Mouse (Mus musculus) embryo, embryonic 11.5 days (tissue): ENCODE measurements around the gene C1galt1.

ENCODE experiments used
- DNase-seq: peaks from one replicate; pipeline ENCODE4 v3.0.0-alpha.2; 2012; ENCODE audit warnings: low read depth, low spot score

C1galt1 gene

DNA sequence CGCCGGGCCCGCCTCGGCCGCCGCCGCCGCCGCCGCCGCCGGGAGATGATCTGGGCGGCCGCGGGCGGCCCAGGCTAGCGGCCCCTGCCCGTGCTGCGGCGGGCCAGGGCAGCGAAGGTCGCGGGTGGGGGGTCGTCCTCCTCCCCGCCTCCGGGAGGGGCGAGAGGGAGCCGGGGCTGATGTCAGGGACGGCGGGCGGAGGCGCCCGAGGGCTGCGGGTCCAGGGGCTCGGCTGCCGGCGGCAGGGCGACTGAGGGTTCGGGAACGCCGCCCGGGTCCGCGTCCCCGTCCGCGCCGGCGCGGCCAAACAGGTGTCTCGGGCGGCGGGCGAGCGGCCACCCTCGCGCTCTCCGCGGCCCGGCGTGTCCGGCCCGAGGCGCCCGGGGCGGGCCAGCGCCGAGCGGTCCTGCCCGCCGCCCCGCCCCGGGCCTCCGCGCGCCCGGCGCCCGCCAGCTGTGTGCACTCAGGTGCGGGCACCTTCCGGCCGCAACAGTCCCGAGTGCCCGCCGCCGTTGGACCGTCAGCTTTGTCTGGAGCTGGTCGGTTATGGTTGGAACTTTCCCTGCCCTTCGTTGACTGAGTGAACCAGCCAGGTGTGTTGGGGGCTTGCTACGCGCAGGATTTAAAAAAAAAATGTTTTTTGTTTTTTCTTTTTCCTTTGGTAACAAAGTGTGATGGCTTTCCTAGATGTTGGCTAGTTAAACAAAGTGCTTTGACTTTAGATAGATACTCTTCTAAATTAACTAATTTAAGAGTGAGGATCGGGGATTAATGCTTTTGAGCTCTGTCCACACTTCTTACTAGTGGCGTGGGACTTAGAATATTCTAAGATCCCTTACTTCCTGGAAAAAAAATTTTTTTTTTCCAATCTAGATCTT lies at the start of gene C1galt1:
C1galt1 (plus strand) TSS at position 41 of the 878 bp plus-strand sequence.
- DNase-seq, result no peak

DNA sequence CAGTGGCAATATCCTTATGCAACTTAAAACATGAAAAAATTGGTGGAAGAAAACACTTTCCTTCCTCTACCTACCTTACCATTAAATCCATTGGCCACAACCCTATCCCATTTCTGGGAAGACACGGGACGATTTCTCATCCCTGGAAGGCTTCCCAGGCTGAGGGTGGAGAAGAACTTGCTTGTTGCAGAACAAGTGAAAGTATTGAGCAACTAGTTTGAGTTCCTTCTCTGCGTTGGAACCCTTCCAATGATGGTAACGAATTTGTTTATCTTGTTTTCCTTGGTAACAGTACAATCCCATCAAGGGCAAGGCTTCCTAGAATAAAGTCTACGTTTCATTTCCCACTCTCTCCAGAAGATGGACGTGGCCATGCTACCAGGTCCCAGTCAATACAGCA lies 44.7 kb upstream of the C1galt1 start:
- DNase-seq, result no peak

DNA sequence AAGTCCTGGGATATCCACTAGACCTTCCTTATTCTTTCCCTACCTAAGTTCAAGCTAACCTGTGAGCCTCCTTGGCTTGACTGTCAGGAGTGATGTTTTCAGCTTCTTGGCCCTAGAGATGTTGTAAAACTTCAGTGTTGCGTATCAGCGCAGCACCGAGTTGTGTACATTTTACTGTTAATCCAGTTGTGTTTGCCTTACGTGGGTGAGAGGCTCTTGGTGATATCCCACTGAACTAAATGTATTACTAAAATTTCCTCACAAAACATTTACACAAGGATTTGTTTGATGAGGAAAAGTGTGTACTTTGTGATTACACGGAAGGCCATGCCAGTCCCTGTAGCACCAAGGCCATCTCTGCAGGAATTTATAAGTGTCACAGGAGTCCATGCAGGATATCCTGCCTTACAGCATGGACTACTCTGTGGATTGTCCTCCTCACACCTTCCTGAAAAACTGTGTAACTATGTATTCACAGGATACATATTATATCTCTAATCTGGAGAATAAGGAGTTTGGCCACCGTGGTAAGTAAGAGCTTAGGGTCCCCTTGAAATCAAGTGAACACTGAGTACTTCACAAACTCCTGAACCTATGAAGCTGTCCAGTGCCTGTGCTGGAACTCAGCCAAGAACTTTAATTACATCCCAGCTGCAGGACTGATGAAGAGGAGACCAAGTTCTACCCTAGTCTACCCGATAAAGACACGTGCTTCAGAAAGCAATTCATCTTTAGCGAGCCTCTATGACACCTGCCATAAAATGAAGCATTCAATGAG lies 40.7 kb upstream of the C1galt1 start:
- no peak for DNase-seq

DNA sequence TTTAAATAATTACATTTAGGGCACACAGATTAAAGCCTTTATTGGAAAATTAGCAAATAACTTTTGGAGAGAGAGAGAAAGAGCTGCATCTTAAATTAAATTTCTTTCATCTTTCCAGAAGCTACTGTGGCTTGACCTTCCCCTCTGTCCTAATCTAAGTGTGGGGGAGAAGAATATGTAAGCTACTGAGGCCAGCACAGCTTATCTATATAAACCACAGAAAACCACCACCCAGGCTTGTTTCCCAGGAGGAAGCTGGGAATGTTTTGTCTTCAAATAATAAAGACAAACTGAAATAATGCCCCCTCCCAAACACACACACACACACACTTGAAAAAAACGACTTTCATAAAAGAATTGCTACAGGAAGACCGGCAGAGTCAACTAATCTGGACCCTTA lies 30.5 kb upstream of the C1galt1 start:
- DNase-seq, result no peak

DNA sequence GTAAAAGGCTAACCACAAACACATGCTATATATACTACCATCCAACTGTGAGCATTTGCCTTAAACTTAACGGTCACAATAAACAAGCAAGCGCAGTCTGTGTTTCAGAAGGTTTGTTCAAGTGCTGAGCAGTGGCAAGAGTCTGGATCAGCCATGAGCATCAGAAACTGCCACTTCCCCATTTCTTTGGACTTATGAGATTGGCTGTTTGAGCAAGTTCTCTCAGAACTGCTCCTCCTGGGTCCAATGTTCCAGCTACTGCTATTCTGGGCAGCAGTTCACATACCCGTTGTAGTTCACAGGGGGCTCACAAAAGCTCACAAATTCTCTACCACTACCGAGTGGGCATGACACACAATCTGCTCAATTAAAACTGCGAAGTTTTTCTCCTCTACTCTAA lies 28.4 kb upstream of the C1galt1 start:
- no peak for DNase-seq

DNA sequence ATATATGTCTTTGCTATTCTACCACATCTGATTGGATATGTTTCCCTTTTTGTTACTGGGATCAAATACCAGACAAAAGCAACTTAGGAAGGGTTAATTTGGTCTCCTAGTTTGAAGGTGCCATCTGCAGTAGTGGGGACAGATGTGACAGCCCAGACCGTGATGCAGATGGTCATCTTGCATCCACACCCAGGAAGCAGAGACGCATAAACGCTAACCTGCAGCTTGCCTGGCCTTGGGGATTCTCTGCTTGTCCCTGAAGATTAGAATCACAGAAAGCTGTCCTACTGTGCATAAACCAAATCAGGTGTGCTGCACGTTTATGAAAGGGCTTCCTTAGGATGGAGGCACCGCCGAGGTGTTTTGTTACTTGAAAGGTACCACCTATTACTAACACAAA lies 22.0 kb upstream of the C1galt1 start:
- no peak for DNase-seq

DNA sequence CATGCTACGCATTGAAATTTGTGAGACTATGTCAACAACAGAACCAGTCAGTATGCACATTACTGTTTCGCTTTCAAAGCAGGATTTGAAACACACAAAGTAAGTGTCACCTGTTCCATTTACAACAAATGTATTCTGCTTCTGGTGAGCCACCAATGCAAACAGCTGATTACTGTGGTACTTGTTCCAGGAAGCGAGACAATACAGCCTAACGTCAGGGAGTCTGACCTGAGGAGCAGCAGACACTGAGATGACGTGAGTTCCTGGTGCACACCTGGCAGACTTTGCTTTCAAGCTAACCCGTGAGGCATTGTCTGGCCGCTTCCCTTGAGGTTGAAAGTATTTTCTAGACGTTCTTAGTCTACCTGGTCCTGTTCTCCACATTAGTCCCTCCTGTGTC lies 13.8 kb upstream of the C1galt1 start:
- DNase-seq, result no peak

DNA sequence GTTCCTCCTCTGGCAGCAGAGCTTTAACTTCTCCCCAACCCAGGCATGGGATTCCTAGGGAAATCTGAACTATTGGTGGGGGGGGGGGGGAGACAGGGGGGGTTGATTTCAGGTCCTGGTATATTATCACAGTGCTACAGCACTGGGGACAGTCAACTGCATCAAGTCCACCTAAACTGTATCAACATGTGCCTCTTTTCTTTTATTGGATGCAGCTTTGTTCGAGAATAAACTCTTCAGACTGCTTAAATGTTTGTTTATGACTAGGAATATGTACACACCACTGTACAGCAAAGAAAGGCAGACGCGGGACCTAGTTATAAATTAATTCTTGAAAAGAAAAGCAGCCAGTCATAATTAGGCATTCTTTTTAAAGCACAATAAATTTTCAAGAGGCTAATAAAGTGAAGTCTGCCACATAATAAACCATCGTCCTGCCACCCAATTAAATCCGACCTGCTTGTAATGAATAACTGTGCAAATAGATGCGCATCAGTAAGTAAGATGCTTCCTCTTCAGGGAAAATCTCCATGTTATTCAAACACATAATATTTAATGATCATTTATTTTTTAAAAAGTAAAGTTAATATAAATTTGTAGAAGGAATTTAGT lies 12.0 kb upstream of the C1galt1 start:
- no peak for DNase-seq

DNA sequence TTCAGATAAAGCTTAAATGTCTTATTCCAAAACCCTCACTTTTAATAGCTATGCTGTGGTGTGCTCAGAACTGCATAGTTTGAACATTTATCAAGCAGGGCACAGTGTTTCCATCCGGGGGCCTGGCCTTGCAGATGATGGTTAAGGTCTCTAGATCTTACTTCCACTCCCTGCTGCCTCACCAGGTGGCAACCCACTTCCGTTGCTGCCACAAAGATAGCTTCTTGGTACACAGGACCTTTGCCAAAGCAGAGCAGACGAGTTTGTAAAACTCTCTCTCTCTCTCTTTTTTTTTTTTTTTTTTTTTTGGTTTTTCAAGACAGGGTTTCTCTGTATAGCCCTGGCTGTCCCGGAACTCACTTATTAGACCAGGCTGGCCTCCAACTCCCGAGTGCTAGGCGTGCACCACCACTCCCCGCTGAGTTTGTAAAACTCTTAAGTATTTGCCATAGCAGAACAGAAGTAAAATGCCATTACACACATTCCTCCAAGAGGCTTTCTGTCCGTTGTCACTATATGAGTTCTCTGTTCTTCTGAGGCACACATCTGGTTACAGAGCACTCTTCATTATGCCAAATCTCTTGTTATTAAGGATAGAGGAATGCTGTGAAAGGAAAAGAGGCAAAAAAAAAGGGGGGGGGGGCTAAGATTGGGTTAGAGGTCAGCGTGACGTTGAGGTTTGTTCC lies 773 bp upstream of the C1galt1 start:
- no peak for DNase-seq

DNA sequence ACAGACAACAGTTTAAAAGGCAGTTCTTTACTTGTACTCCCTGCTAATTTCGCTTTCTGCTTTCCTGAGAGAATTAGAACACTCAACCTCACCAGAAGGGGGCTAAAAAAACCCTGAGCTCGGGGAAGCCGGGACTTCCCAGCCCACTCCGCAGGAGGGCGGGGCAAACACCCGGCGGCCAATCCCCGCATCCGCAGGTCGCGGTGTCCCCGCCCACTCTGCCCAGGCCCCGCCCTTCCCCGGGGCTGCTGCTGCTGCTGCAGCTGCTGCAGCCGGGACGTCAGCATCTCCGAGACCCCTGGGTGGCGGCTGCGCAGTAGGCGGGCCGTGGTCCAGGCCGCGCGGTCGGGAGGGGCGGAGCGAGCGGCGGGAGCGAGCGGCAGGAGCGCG lies 235 bp upstream of the C1galt1 start:
- DNase-seq, result peak; percentile 94

DNA sequence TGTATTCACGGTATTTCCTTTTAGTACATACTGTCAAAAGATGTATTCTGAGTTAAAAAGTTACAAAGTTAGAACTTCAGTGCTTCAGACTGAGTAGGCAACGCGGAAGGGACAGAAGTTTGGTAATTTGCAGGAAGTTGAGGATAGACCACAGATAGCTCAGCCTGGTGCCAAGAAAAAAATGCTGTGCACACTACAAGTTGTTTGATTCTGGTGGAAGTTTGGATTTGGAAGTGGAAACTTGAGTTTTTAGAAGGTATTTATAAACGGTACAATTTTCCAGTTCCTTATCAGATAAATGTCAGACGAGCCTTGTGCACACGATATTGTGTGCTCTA lies 1.0 kb downstream of the C1galt1 start:
- no peak for DNase-seq

DNA sequence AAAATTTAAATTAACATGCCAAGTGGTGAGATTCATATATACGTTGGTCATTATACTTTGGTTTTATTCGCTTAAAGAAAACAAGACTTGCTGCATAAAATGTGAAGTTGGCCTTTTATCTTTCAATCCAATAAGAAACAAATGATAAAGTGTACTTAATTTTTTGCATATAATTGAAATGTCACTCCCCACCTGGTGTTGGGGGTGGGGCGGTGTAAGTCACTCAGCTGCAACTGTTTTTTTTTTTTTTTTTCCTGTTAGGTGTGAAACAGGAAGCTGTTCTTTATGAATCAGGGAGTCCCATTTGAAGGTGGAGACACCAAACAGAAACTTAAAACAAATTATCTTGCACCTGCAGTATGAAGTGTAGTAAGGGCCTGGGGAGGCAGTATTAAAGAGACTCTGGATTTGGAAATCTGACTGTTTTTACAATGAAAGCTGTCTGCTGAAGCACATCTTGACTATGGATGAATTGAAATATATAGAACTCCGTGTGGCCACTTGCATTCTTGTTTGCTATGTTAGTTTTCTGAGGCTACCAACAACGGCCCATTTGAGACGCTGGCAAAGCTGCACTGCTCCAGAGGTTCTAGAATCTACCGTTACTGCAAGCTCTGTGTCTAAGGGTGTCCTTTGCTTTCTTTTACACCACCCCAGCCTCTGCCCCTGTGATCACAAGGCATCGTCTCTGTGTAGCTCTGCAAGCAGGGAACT lies 2.2 kb downstream of the C1galt1 start:
- DNase-seq, result no peak

DNA sequence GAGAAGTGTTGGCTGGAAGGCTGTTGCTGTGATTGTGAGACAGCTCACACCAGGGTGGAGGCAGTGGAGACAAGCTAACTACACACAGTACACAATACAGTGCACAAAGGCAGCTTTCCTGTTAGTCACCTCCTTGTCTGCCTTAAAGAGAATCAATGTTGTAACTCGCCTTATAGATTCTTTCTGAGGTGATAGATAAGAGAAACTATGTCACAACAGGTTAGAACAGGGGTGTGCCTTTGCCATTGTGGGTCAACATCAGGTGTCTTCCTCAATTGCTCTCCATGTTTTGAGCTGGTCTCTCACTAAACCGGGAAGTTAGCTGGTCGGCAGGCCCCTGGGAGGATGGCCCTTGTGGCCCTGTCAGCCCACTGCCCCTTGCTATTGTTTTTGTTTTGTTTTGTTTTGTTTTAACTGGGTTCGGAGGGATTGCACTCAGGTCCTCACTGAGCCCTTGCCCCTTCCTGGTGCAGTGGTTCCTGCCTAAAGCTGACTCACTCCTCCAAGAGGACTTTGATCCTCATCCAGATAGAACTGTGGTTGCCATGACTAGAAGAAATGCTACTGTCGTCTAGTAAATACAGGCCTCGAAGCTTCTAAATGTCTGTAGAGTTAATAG lies 3.4 kb downstream of the C1galt1 start:
- no peak for DNase-seq

DNA sequence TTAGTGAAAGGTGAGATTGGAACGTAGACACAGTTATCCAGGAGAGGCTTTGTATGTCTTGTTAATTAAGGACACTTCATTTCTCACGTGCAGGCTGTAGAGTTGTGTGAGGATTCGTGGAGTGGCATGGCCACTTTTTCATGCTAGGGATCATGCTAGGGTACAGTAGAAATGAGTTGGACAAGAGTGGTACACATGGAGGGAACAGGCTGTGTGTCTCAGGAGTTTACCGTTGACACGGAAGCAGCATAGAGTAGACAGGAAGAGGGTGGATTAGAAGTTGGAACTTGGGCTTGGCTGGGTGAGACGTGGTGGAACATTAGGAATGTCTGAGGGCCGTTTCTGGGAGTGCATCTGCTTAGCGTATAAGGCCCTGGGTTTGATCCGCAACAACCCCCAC lies 4.1 kb downstream of the C1galt1 start:
- no peak for DNase-seq

DNA sequence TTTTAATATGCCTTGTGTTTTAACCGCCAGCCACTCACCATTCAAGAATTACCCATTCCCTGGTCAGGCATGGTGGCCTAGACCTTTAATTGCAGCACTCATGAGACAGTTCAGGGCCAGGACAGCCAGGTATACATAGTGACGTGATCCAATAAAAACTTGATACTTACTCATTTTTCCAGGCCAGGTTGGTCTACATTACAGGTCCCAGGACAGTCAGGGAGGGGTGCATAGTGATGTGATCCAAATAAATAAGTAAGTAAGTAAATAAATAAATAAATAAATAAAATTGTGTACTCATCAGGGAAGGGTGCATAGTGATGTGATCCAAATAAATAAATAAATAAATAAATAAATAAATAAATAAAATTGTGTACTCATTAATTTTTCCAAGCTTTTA lies 6.4 kb downstream of the C1galt1 start:
- no peak for DNase-seq

DNA sequence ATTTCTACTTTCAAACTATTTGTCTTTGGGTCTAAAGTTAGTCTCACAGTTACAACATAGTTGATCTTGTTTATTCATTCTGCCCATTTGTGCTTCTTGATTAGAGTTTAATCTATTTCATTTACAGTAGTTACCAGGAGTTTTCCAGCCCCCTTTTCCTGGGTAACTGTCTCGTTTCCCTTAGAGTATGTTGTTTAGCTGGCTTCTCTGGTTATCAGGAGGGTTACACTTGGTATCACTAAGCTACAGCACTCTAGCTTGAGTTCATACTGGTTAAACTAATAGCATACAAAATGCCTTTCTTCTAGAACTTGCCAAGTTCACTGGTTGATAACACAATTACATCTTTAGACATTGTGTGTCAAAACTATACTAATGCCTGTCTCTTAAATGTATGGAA lies 8.3 kb downstream of the C1galt1 start:
- no peak for DNase-seq

DNA sequence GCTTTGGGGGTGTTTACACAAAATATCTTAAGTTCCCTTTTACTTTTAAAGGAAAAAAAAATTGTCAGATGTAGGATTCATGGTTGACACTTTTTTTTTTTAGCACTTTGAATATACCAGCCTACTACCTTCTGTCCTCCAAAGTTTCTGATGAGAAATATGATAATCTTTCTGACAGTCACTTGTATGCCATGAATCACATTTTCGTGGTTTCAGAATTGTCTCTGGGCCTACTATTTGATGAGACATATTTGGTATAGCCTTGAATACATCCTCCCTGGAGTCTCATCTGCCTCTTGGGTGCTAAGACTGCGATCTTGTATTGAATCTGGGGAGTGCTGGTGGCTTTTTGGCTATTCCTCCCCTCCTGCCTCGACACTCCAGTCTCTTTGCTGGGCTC lies 8.8 kb downstream of the C1galt1 start:
- no peak for DNase-seq

DNA sequence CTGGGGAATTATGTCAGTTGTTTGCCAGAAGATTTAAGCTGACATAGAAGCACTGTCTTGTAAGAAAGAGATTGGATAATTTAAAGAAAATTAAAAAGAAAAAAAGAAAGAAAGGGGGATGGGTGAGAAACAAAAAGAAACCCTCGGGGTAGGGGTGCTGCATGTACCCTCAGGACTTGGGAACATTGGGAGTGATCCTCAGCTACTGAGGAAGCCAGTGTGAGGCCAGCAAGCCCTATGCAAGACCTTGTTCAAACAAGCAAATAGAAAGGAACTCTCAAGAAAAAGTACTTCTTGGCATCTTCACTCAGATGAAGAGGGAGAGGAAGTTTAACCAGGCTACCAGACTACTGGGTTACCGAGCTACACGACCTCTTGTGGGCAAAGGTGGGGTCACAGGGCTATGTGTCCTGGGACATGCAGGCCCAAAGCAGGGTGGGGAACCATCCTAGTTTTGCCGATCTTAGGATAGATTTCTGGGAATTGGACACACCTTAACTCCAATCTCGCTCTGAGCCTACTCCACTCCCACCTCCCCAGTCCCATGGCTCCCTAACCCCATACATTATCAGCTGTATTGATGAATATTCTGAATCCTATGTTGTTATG lies 12.1 kb downstream of the C1galt1 start:
- DNase-seq, result no peak

DNA sequence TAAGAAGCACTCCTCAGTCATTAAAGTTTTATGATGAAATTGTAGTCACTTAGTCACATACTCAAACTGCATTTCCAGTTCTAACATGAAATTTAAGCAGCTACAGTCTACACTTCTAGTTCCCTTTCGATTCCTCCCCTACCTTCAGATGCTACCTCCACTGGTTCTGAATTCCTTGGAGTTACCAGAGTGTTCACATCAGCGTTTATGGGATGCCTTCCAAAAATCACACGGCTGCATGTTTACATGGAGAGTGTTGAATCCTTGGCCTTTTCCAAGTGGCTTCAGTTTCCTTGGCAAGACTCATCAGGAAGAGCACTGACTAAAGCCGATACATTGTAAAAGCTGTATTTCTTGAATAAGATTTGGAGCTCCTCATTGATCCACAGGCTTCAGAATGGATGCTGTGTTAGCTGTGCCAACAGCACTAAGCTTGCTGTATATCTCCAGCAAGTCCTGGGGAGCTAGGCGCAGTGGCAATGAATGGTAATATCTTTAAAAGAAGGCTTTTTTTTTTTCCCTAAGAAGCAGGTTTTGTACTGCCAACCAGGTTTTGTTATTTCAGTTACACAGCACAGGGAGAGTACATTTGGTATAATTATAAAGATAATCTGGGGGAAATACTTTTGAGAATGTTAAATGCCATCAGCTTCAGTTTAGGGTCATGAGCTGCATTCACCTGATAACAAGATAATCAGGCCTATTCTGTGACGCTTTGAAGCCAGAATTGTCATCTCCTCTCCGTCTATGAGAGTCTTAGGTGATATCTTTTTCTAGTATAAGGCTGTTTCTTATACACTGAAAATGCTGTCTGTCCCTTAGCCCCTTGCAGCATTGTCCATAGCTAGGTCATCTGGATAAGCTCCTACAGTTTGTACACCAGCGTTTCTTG lies 13.0 kb downstream of the C1galt1 start:
- no peak for DNase-seq

DNA sequence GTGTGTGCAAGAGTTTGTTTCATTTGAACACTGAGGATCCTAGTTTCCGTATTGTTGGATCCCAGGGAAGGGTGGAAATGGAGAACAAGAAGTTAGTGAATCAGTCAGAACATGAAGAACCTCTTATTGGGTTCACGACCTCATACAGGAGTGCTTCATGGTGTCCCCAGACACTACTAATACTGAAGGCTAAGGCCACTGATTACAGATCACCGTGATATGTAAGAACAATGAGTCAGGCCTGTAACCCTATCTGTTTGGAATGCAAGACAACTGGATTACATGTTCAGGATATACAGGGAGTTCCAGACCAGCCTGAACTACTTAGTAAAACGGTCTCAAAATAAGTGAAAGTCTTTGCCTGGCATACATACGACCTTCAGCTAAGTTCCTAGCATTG lies 13.9 kb downstream of the C1galt1 start:
- no peak for DNase-seq
